Mouse (Mus musculus): ENCODE measurements around the gene Yipf2.

GRCm38 (mm10) chr9:21576286-21576685 is 16.3 kb downstream of the Yipf2 start:
- no peak for TF ChIP-seq CTCF (IDR thresholded peaks at IDR 0.05; ENCODE audit: low read depth)
- no peak for TF ChIP-seq EP300 (IDR thresholded peaks at IDR 0.05; ENCODE audit: low read depth)
